Mouse (Mus musculus) layer of hippocampus, postnatal 36 days (tissue): Measurements from ENCODE around the gene Clec11a. TPM values are rescaled to one million over a fixed set of nuclear protein-coding genes. Genes with fewer than 3 reads are reported as not detected.
A peak's percentile ranks its signal among the peaks of the same experiment; 100 is the strongest.

Experiments
- DNase-seq, 2 experiments: peaks; one replicate each; pipeline ENCODE4 v3.0.0; 2022
- total RNA-seq, 2 experiments: library from RNA; stranded (reverse); gene quantifications; 2 replicates each; pipeline ENCODE4 v1.2.3; 2021

The Clec11a gene
- 1 to 10 TPM; 2.9 to 3.8 TPM for total RNA-seq

- DNase-seq: no peak
Observed at GRCm38 (mm10) chr7:44306516-44307240, at the start of gene Clec11a. TSS of gene Clec11a (minus strand) at chr7:44306902.

GRCm38 (mm10) chr7:44355411-44355810 lies 48.7 kb upstream of the Clec11a start:
- DNase-seq: no peak

GRCm38 (mm10) chr7:44353601-44354340 lies 47.1 kb upstream of the Clec11a start:
- no peak for DNase-seq

- no peak for DNase-seq
Observed at GRCm38 (mm10) chr7:44352750-44353600, 46.3 kb upstream of the Clec11a start.

- no peak for DNase-seq
Observed at GRCm38 (mm10) chr7:44351881-44352749, 45.4 kb upstream of the Clec11a start.

- DNase-seq: peak in 1 of 2 experiments; percentile 79
Observed at GRCm38 (mm10) chr7:44350957-44351711, 44.4 kb upstream of the Clec11a start.

- DNase-seq: no peak
Observed at GRCm38 (mm10) chr7:44349043-44349442, 42.3 kb upstream of the Clec11a start.

GRCm38 (mm10) chr7:44344622-44345021 lies 37.9 kb upstream of the Clec11a start:
- no peak for DNase-seq

- no peak for DNase-seq
Observed at GRCm38 (mm10) chr7:44343459-44344015, 36.8 kb upstream of the Clec11a start.

- no peak for DNase-seq
Observed at GRCm38 (mm10) chr7:44341714-44342113, 35.0 kb upstream of the Clec11a start.

- DNase-seq: no peak
Observed at GRCm38 (mm10) chr7:44341119-44341518, 34.4 kb upstream of the Clec11a start.

- no peak for DNase-seq
Observed at GRCm38 (mm10) chr7:44340226-44340625, 33.5 kb upstream of the Clec11a start.

- DNase-seq: no peak
Observed at GRCm38 (mm10) chr7:44337121-44337849, 30.6 kb upstream of the Clec11a start.

GRCm38 (mm10) chr7:44336046-44337021 lies 29.6 kb upstream of the Clec11a start:
- DNase-seq: no peak

GRCm38 (mm10) chr7:44335031-44335878 lies 28.6 kb upstream of the Clec11a start:
- DNase-seq: no peak

- DNase-seq: no peak
Observed at GRCm38 (mm10) chr7:44334139-44334538, 27.4 kb upstream of the Clec11a start.

GRCm38 (mm10) chr7:44332336-44332735 lies 25.6 kb upstream of the Clec11a start:
- no peak for DNase-seq

- DNase-seq: no peak
Observed at GRCm38 (mm10) chr7:44326614-44327013, 19.9 kb upstream of the Clec11a start.
